Mouse (Mus musculus) kidney, postnatal 0 days (tissue): ENCODE measurements around the gene Bag3. TPM values are rescaled to one million over a fixed set of nuclear protein-coding genes. Genes with fewer than 3 reads are reported as not detected.

Source experiments
- ATAC-seq: fragments of 200-750 bp; cut with Nextera tagmentation; replicated peaks from 2 replicates; pipeline ENCODE4 v1.8.0; 2017; ENCODE audit warnings: low read depth, moderate number of reproducible peaks, moderate TSS enrichment, moderate library complexity; ENCODE audit not compliant: low FRiP score
- DNase-seq: peaks from one replicate; pipeline ENCODE4 v3.0.0-alpha.2; 2016; ENCODE audit warnings: low spot score
- H3K27ac ChIP-seq: fragments of 300-500 bp; sonication (generic); 2 replicates; pipeline ENCODE4 v1.5.1; 2014; ENCODE audit warnings: mild to moderate bottlenecking
- H3K27me3 ChIP-seq: fragments of 300-500 bp; sonication (generic); 2 replicates; pipeline ENCODE4 v1.6.1; 2014; ENCODE audit warnings: low read length, mixed read lengths; ENCODE audit not compliant: insufficient read depth
- H3K36me3 ChIP-seq: fragments of 300-500 bp; sonication (generic); 2 replicates; pipeline ENCODE4 v1.6.1; 2014; ENCODE audit warnings: low read length, mixed read lengths; ENCODE audit not compliant: insufficient read depth
- H3K4me1 ChIP-seq: fragments of 300-500 bp; sonication (generic); replicated peaks from 2 replicates; pipeline ENCODE4 v1.6.1; 2014; ENCODE audit warnings: antibody characterized with exemption, low read length, mixed read lengths; ENCODE audit not compliant: insufficient read depth
- H3K4me2 ChIP-seq: fragments of 300-500 bp; sonication (generic); 2 replicates; pipeline ENCODE4 v1.6.1; 2014; ENCODE audit warnings: mild to moderate bottlenecking, low read length, moderate library complexity, mixed read lengths
- H3K4me3 ChIP-seq: fragments of 300-500 bp; sonication (generic); replicated peaks from 2 replicates; pipeline ENCODE4 v1.5.1; 2014; ENCODE audit warnings: low read depth, low read length
- H3K9ac ChIP-seq: fragments of 300-500 bp; sonication (generic); 2 replicates; pipeline ENCODE4 v1.6.1; 2014; ENCODE audit warnings: low read depth, low read length
- H3K9me3 ChIP-seq: fragments of 300-500 bp; sonication (generic); replicated peaks from 2 replicates; pipeline ENCODE4 v1.6.1; 2016; ENCODE audit warnings: low read length, inconsistent platforms, mixed read lengths
- CTCF ChIP-seq: IDR thresholded peaks from 2 replicates; pipeline ENCODE4 v1.5.1; 2016; ENCODE audit warnings: antibody characterized with exemption, low read depth, mild to moderate bottlenecking, moderate library complexity
- WGBS: fragments of 180-500 bp; shearing (Covaris S2); extraction: QIAGEN DNeasy Blood & Tissue Kit; methylation state at CpG from one replicate; pipeline ENCODE4 v1.1.7; 2014; 5-methylcytosine and 5-hydroxymethylcytosine counted together
- polyA plus RNA-seq: library from polyadenylated mRNA; unstranded; fragments of >200 nt; fragmentation: Nextera tagmentation; extraction: Ambion mirVana; gene quantifications from 2 replicates; pipeline ENCODE4 v1.2.1, GENCODE M21; 2015

Gene Bag3
- polyA plus RNA-seq, 1 experiment from 2014 or later = 15.1 TPM

GRCm38 (mm10) chr7:128526611-128527010 is 3.2 kb downstream of the Bag3 start:
- Histone ChIP-seq H3K9ac (no peak overlapping the region), H3K4me2 (no peak overlapping the region), H3K4me3 (no peak overlapping the region), H3K27me3 (no peaks in the 10 kb centered on the region), H3K36me3 (no peaks in the 10 kb centered on the region), H3K4me1 (peaks cover 20% of the 10 kb centered on the region), H3K9me3 (no peaks in the 10 kb centered on the region), H3K27ac (no peak overlapping the region)
- no peak for ATAC-seq
- 64% methylated on average over 6 of the region's 6 CpGs for WGBS
- no peak for TF ChIP-seq CTCF
- no peak for DNase-seq

DNA sequence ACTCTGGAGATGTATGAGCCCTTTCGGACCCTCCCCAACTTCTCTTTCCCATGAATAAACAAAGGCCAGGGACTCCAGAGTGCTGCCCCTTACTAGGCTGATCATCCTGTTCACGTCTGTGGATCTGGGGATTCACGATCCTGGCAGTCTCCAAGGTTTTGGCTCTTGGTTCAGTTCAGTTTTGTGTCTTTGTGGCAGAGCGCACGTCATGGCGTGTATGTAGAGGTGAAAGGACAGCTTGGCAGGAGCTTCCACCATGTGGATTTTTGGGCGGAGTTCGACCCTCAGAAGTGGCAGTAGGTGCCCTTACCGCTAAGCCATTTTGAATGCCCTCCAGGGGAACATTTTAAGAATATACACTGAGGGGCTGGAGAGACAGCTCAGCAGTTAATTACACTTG is 5.2 kb downstream of the Bag3 start:
- H3K36me3 ChIP-seq = no peaks in the 10 kb centered on the region
- H3K4me2 ChIP-seq = no peak overlapping the region
- DNase-seq (no peak), ATAC-seq (no peak)
- WGBS = 78% methylated on average over 9 of the region's 9 CpGs
- H3K4me3 ChIP-seq = no peak overlapping the region
- no peak overlapping the region for H3K9ac ChIP-seq
- H3K4me1 ChIP-seq = peaks cover 20% of the 10 kb centered on the region
- no peaks in the 10 kb centered on the region for H3K9me3 ChIP-seq
- no peaks in the 10 kb centered on the region for H3K27me3 ChIP-seq
- TF ChIP-seq CTCF = no peak
- H3K27ac ChIP-seq = no peak overlapping the region

GRCm38 (mm10) chr7:128529126-128529525 is 5.7 kb downstream of the Bag3 start:
- H3K9me3 ChIP-seq = no peaks in the 10 kb centered on the region
- no peak for ATAC-seq
- no peak overlapping the region for H3K4me3 ChIP-seq
- H3K4me2 ChIP-seq = no peak overlapping the region
- no peak for DNase-seq
- H3K27ac ChIP-seq = no peak overlapping the region
- 53% methylated on average over 6 of the region's 6 CpGs for WGBS
- no peaks in the 10 kb centered on the region for H3K36me3 ChIP-seq
- no peaks in the 10 kb centered on the region for H3K27me3 ChIP-seq
- no peak for TF ChIP-seq CTCF
- peaks cover 20% of the 10 kb centered on the region for H3K4me1 ChIP-seq
- no peak overlapping the region for H3K9ac ChIP-seq

DNA sequence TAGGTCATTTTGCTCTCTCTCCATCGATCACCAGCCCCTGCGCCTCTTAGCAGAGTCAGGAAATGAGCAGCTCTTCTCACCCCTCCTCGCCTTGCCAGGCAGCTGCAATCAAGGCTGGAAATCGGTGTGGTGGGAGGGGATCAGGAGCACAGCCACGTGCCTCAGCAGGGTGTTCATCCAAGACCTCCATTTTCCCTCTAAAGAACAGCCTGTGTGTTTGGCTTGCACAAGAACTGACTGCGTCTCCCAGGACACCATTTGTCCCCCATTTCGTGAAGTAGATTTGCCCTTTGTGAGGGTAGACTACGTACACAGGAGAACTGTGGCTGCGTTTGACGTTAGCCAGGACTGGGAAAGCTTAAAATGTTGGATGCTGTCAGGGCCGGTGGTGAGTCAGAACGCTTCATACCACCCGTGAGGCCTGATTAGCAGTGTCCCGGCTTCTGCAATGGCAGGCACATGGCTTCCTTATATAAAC is 6.2 kb downstream of the Bag3 start:
- 40% methylated on average over 14 of the region's 14 CpGs for WGBS
- H3K4me2 ChIP-seq = no peak overlapping the region
- H3K9ac ChIP-seq = no peak overlapping the region
- H3K4me3 ChIP-seq = no peak overlapping the region
- ATAC-seq = no peak
- no peaks in the 10 kb centered on the region for H3K36me3 ChIP-seq
- no peak for TF ChIP-seq CTCF
- no peaks in the 10 kb centered on the region for H3K27me3 ChIP-seq
- peaks cover 20% of the 10 kb centered on the region for H3K4me1 ChIP-seq
- no peak overlapping the region for H3K27ac ChIP-seq
- no peak for DNase-seq
- no peaks in the 10 kb centered on the region for H3K9me3 ChIP-seq

DNA sequence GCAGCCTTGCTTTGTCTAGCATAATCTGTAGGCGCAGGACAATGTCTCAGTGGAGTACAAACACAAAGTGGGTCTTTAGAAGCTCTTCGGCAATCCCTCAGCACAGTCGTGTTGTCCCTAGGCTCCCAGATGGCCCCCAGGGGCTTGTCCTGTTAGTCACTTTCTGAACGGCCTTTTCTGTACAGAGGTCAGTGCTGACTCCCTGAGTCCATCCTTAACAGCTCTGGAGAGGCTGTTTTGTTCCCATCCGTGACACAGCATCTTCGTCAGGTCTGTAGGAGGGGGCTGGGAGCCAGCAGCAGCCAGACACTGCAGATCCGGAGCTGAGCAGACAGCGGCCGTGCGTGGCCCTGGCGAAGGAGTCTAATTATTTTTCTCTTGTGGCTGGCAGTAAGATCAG is 7.6 kb downstream of the Bag3 start:
- DNase-seq (peak; percentile 42), ATAC-seq (no peak; the same call in 1 of the 2 replicates)
- Histone ChIP-seq H3K27me3 (no peaks in the 10 kb centered on the region), H3K27ac (0 out of 2 replicates have a peak overlapping the region, but pooled peaks have one; percentile 34), H3K4me3 (no peak overlapping the region), H3K9ac (no peak overlapping the region), H3K4me2 (peak overlapping the region; percentile 19; the same call in 1 of the 2 replicates), H3K4me1 (peaks cover 28% of the 10 kb centered on the region), H3K36me3 (no peaks in the 10 kb centered on the region), H3K9me3 (no peaks in the 10 kb centered on the region)
- no peak for TF ChIP-seq CTCF
- WGBS = 33% methylated on average over 11 of the region's 11 CpGs

DNA sequence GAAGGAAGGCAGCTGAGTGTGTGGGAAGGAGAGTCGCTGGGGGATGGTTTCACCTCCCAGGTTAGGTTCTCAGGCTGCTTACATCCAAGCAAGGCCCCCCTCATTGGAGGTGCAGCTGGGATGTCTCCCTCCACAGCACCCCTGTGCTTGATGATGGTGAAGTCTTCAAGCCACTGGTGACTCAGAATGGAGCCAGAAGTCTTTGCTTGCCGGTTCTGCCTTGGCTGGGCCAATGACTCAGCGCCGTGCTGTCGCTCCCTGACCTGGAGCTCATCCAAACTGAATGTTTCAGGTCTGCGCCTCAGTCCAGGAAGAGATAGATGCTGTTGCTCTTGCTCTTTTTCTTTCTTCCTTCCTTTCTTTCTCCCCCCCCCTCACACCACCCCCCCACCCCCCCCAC is 8.5 kb downstream of the Bag3 start:
- DNase-seq (no peak), ATAC-seq (no peak)
- Histone ChIP-seq H3K4me2 (no peak overlapping the region), H3K9me3 (no peaks in the 10 kb centered on the region), H3K27me3 (no peaks in the 10 kb centered on the region), H3K4me1 (peaks cover 28% of the 10 kb centered on the region), H3K27ac (peak overlapping the region; percentile 8; the same call in 1 of the 2 replicates), H3K9ac (no peak overlapping the region), H3K36me3 (no peaks in the 10 kb centered on the region), H3K4me3 (no peak overlapping the region)
- no peak for TF ChIP-seq CTCF
- WGBS = 44% methylated on average over 6 of the region's 6 CpGs
